Mouse (Mus musculus): ENCODE measurements around the gene Slc22a20. TPM values are rescaled to one million over a fixed set of nuclear protein-coding genes. Genes with fewer than 3 reads are reported as not detected.

Slc22a20 gene
- polyA plus RNA-seq, 2 experiments from 2014 or later: not detected

GRCm38 (mm10) chr19:5988815-5989452, 3.0 kb upstream of the Slc22a20 start:
- no peak for ATAC-seq

- no peak for ATAC-seq
These were observed 2.3 kb upstream of the Slc22a20 start for GRCm38 (mm10) chr19:5988027-5988814.

GRCm38 (mm10) chr19:5980477-5980876, 5.5 kb downstream of the Slc22a20 start:
- no peak for ATAC-seq

- ATAC-seq: no peak
These were observed 8.2 kb downstream of the Slc22a20 start for GRCm38 (mm10) chr19:5977717-5978116.

GRCm38 (mm10) chr19:5975676-5976075, 10.3 kb downstream of the Slc22a20 start:
- no peak for ATAC-seq

- ATAC-seq: no peak
These were observed 10.8 kb downstream of the Slc22a20 start for GRCm38 (mm10) chr19:5975112-5975511.

GRCm38 (mm10) chr19:5967664-5968063, 18.3 kb downstream of the Slc22a20 start:
- ATAC-seq: no peak

- ATAC-seq: no peak
These were observed 19.2 kb downstream of the Slc22a20 start for GRCm38 (mm10) chr19:5966786-5967185.

- no peak for ATAC-seq
These were observed 20.0 kb downstream of the Slc22a20 start for GRCm38 (mm10) chr19:5965910-5966309.

GRCm38 (mm10) chr19:5965280-5965679, 20.7 kb downstream of the Slc22a20 start:
- ATAC-seq: peak; percentile 55

GRCm38 (mm10) chr19:5964804-5965203, 21.1 kb downstream of the Slc22a20 start:
- ATAC-seq: no peak

- peak; percentile 71 for ATAC-seq
These were observed 21.9 kb downstream of the Slc22a20 start, which contains the start of gene Pola2 for GRCm38 (mm10) chr19:5963883-5964562. Pola2 (minus strand) TSS chr19:5964202.

- ATAC-seq: no peak
These were observed 23.3 kb downstream of the Slc22a20 start for GRCm38 (mm10) chr19:5962651-5963050.

- no peak for ATAC-seq
These were observed 28.6 kb downstream of the Slc22a20 start for GRCm38 (mm10) chr19:5957371-5957770.

GRCm38 (mm10) chr19:5956685-5957084, 29.3 kb downstream of the Slc22a20 start:
- ATAC-seq: no peak

- no peak for ATAC-seq
These were observed 30.0 kb downstream of the Slc22a20 start for GRCm38 (mm10) chr19:5955704-5956670.

GRCm38 (mm10) chr19:5954936-5955335, 31.0 kb downstream of the Slc22a20 start:
- no peak for ATAC-seq

- ATAC-seq: no peak
These were observed 31.8 kb downstream of the Slc22a20 start for GRCm38 (mm10) chr19:5954031-5954710.

GRCm38 (mm10) chr19:5953201-5953770, 32.7 kb downstream of the Slc22a20 start:
- ATAC-seq: no peak

- no peak for ATAC-seq
These were observed 33.8 kb downstream of the Slc22a20 start for GRCm38 (mm10) chr19:5952071-5952691.

- ATAC-seq: no peak
These were observed 34.3 kb downstream of the Slc22a20 start for GRCm38 (mm10) chr19:5951631-5952030.
